Mouse (Mus musculus): ENCODE measurements around the gene Ssbp3.

DNA sequence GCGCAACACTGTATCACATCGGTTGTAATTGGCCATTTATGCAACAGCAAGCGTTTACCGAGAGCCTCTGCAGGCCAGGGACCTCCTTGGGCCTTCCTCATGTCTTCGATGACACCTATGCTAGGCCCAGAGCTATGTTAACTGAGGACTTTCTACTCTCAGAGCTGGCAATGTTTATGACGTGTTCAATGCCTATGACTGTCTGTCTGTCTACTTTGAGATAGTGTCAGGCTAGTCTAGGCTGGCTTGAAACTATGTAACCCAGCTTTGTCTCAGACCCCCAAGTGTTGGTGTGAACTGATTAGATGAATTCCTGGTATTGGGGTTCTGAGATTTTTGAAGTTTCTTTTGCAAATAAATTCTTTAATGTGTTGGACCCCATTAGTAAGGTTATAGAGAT lies 84.6 kb downstream of the Ssbp3 start:
- TF ChIP-seq CHD2 (IDR thresholded peaks at IDR 0.05; ENCODE audit: low read depth, low read length) = no peak
- TF ChIP-seq ZNF384 (IDR thresholded peaks at IDR 0.05; ENCODE audit: low read depth, low read length) = no peak
- no peak for TF ChIP-seq MAFK (IDR thresholded peaks at IDR 0.05; ENCODE audit: insufficient read depth, low read depth, low read length)
- TF ChIP-seq ZC3H11A (IDR thresholded peaks at IDR 0.05; ENCODE audit: borderline replicate concordance, low read depth, low read length) = no peak
- TF ChIP-seq HCFC1 (IDR thresholded peaks at IDR 0.05; ENCODE audit: borderline replicate concordance, insufficient read depth, low read length) = no peak

Data from ES-E14 (cell line).